Mouse (Mus musculus) Patski (cell line): ENCODE results near the gene Ank3. TPM values are rescaled to one million over a fixed set of nuclear protein-coding genes. Genes with fewer than 3 reads are reported as not detected.

Source experiments
- ATAC-seq: fragments of 100-300 bp; one replicate; pipeline ENCODE4 v1.8.0; 2021
- CTCF ChIA-PET: fragments of 350-600 bp; sonication (Branson Sonifier 250); formaldehyde crosslinking; loops from one replicate; lab custom pipeline; 2022; ENCODE audit warnings: inconsistent platforms; lab: Charles Lee
- POLR2A ChIA-PET: fragments of 350-600 bp; sonication (Branson Sonifier 250); formaldehyde crosslinking; loops from one replicate; lab custom pipeline; 2022; ENCODE audit warnings: antibody characterized with exemption, inconsistent platforms; lab: Charles Lee
- DNase-seq: peaks from one replicate; pipeline ENCODE4 v3.0.0-alpha.2; 2011; ENCODE audit warnings: low read depth, low spot score
- H3K27me3 ChIP-seq: fragments of 371-371 bp; one replicate; pipeline ENCODE4 v1.5.1; 2021
- CTCF ChIP-seq: fragments of 100-300 bp; IDR thresholded peaks from one replicate; pipeline ENCODE4 v1.5.1; 2021
- in situ Hi-C: fragments of 300-500 bp; cut with MboI; formaldehyde crosslinking; loops from 3 replicates; pipeline ENCODE4 v1.11.1; 2018; ENCODE audit warnings: low pct_unique_long_range_greater_than_20kb, mixed read lengths
- polyA plus RNA-seq: library from polyadenylated mRNA; unstranded; gene quantifications from one replicate; pipeline ENCODE4 v1.2.3, GENCODE M21; 2021

Ank3 gene
- polyA plus RNA-seq, 1 experiment from 2014 or later, result 83.2 TPM

GRCm38 (mm10) chr10:69545936-69546335, 147.4 kb downstream of the Ank3 start:
- CTCF ChIA-PET, result no interaction called here

GRCm38 (mm10) chr10:69546643-69547042, 148.1 kb downstream of the Ank3 start:
- ATAC-seq (no peak), DNase-seq (no peak)
- ChIA-PET POLR2A (no interaction called here), CTCF (no interaction called here)
- in situ Hi-C loops, result no loop called here
- no peaks in the 10 kb centered on the region for H3K27me3 ChIP-seq
- TF ChIP-seq CTCF, result no peak

More at GRCm38 (mm10) chr10:69545936-69546335, 147.4 kb downstream of the Ank3 start:
- no peaks in the 10 kb centered on the region for H3K27me3 ChIP-seq
- DNase-seq, result no peak
- POLR2A ChIA-PET, result no interaction called here
- ATAC-seq, result no peak
- TF ChIP-seq CTCF, result no peak
- in situ Hi-C loops, result no loop called here

DNA sequence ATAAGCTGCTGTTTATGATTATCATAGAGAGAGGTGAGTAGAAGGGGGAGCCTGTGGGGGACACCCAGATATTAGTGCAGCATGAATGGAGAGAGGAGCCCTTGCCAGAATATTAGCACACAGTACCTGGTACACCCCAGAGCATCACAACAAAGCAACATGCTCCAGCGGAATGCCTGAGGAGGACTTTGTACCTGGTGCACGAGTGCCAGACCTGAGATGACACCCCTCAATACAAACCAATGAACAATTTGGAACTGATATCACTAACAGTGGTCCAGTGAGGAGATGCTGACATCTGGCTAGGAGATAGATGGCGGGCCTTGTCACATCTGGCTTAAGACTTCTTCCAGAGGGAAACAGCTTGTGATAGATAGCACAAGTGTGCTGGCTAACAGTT, 150.2 kb downstream of the Ank3 start:
- POLR2A ChIA-PET, result interaction anchor here (0.6 to 0.7 kb wide), 5 partner anchors 12 to 1393 kb away, joined by 3 to 5 read pairs (median 3); no protein-coding TSS in a partner anchor
- no peak for DNase-seq
- TF ChIP-seq CTCF, result no peak

GRCm38 (mm10) chr10:69549221-69549620, 150.6 kb downstream of the Ank3 start:
- H3K27me3 ChIP-seq, result no peaks in the 10 kb centered on the region
- ChIA-PET CTCF (no interaction called here), POLR2A (interaction anchor here (0.6 to 0.7 kb wide), 4 partner anchors 13 to 569 kb away, joined by 3 to 5 read pairs (median 4); no protein-coding TSS in a partner anchor)
- ATAC-seq (no peak), DNase-seq (no peak)
- in situ Hi-C loops, result no loop called here
- TF ChIP-seq CTCF, result no peak

More for the DNA sequence above, 150.2 kb downstream of the Ank3 start:
- CTCF ChIA-PET, result no interaction called here
- no peak for ATAC-seq
- in situ Hi-C loops, result no loop called here
- H3K27me3 ChIP-seq, result no peaks in the 10 kb centered on the region

- in situ Hi-C loops, result no loop called here
- ATAC-seq, result no peak
Observed at GRCm38 (mm10) chr10:69550824-69551223, 152.3 kb downstream of the Ank3 start.

DNA sequence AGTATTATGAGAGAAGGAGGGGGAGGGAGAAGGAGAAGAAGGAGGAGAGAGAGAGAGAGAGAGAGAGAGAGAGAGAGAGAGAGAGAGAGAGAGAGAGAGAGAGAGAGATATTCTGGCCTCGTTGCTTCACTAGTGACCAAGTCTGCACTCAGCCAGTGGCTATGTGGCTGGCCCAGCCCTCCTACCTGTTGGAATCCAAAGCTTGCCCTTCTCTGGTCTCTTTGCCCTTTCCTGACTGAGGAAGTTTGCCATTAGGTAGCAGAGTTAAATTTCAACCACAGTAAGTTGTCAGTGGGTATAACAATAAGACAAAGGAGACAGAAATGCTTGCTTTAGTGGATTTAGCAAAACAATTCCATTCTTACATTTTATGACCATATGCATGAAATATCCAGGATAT, 154.5 kb downstream of the Ank3 start:
- POLR2A ChIA-PET, result interaction anchor here (1.0 to 1.2 kb wide), 2 partner anchors 17 to 20 kb away, joined by 3 read pairs; no protein-coding TSS in a partner anchor
- ATAC-seq (peak; percentile 17), DNase-seq (no peak)
- no peaks in the 10 kb centered on the region for H3K27me3 ChIP-seq
- CTCF ChIA-PET, result interaction anchor here (0.9 kb wide), 1 partner anchor 12 kb away, joined by 3 read pairs; no protein-coding TSS in a partner anchor
- peak; percentile 8 for TF ChIP-seq CTCF
- in situ Hi-C loops, result no loop called here

More at GRCm38 (mm10) chr10:69550824-69551223, 152.3 kb downstream of the Ank3 start:
- ChIA-PET CTCF (interaction anchor here (1.1 kb wide), 1 partner anchor 11 kb away, joined by 5 read pairs; no protein-coding TSS in a partner anchor), POLR2A (no interaction called here)
- H3K27me3 ChIP-seq, result no peaks in the 10 kb centered on the region
- no peak for TF ChIP-seq CTCF
- no peak for DNase-seq

- TF ChIP-seq CTCF, result no peak
- in situ Hi-C loops, result no loop called here
- H3K27me3 ChIP-seq, result no peaks in the 10 kb centered on the region
- POLR2A ChIA-PET, result no interaction called here
- no peak for DNase-seq
- CTCF ChIA-PET, result interaction anchor here (0.7 to 1.6 kb wide), 4 partner anchors 12 to 30 kb away, joined by 3 to 5 read pairs (median 4); no protein-coding TSS in a partner anchor
- ATAC-seq, result no peak
Observed at GRCm38 (mm10) chr10:69555592-69555991, 157.0 kb downstream of the Ank3 start.

DNA sequence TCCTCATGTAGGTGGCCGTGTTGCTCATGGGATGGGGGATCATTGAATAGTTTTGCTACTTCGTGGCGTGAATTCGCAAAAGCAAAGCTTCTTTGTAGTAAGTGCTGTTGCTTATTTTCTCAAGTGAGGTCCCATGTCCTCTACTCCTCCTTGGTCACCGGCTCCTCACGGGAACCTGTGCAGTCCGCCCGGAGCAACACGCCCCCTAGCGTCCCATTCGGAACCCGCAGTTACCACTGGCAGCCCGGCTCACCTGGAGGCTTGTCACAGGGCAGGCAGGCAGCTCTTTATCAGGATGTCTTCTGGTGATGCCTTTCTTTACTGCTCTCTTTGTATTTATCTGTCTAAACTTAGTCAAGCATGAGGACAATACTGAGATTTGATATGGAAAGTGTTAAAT, 157.7 kb downstream of the Ank3 start:
- DNase-seq (no peak), ATAC-seq (no peak)
- ChIA-PET POLR2A (interaction anchor here (0.6 kb wide), 1 partner anchor 34 kb away, joined by 4 read pairs; no protein-coding TSS in a partner anchor), CTCF (interaction anchor here (0.7 to 1.6 kb wide), 5 partner anchors 11 to 100 kb away, joined by 3 to 5 read pairs (median 4); no protein-coding TSS in a partner anchor)
- no peaks in the 10 kb centered on the region for H3K27me3 ChIP-seq
- TF ChIP-seq CTCF, result peak; percentile 73
- in situ Hi-C loops, result no loop called here

DNA sequence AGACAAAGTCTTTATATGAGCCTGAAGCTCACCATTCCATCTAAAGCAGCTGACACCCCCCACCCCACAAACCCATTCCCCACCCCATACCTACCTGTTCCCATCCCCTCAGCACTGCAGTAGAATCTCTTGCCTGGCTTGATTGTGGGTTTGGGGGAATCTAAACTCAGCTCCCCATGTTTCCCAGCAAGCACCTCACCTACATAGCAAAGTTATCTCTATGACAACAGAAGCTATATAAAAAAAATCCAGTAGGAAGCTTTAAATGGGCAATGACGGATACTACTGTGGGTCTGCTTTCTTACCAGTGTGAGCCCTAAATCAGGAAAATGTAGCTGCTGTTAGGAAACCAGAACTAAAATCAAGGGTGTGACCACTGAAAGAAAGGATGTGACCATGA, 161.7 kb downstream of the Ank3 start:
- in situ Hi-C loops, result no loop called here
- ChIA-PET POLR2A (no interaction called here), CTCF (no interaction called here)
- ATAC-seq (no peak), DNase-seq (no peak)
- no peaks in the 10 kb centered on the region for H3K27me3 ChIP-seq
- TF ChIP-seq CTCF, result no peak

DNA sequence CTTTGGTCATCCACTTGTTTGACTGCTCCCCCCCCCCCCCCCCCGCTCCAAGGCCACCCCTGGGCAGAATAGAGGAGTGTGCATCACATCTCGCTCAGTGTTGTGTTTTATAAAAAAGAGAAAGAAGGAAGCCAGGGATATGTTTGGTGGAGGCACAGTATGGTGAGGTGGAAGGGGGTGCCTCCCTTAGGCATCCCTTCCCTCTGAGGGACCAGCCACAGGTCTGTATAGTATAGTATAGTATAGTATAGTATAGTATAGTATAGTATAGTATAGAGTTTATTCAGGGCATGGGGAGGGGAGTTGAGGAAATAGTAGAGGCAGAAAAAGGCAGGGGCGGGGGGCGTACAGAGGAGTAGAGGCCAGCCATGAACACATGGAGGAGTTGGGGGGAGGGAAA, 164.4 kb downstream of the Ank3 start:
- in situ Hi-C loops, result no loop called here
- no peak for ATAC-seq
- CTCF ChIA-PET, result no interaction called here

DNA sequence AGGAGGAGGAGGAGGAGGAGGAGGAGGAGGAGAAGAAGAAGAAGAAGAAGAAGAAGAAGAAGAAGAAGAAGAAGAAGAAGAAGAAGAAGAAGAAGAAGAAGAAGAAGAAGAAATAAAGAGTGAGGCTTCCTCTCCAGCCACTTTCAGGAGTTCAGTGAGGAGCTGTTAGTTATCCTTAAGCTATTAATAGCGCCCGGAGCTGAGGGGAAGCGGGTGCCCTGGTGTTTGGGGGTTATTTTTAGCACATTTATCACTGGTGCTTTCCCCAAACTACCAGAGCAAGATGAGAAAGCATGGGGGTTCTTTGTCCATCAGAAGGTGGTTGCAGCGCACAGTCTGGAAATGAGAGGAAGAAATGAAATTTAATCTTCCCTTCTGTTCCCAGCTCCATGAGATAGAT, 166.5 kb downstream of the Ank3 start:
- ChIA-PET CTCF (no interaction called here), POLR2A (interaction anchor here (0.7 kb wide), 1 partner anchor 53 kb away, joined by 3 read pairs; no protein-coding TSS in a partner anchor)
- ATAC-seq (no peak), DNase-seq (no peak)
- in situ Hi-C loops, result no loop called here
- H3K27me3 ChIP-seq, result no peaks in the 10 kb centered on the region
- TF ChIP-seq CTCF, result no peak

More for the DNA sequence above, 164.4 kb downstream of the Ank3 start:
- no peaks in the 10 kb centered on the region for H3K27me3 ChIP-seq
- no peak for DNase-seq
- POLR2A ChIA-PET, result no interaction called here
- no peak for TF ChIP-seq CTCF
